ENCODE assay signal across 16 mouse cellular contexts in the genomic region with DNA sequence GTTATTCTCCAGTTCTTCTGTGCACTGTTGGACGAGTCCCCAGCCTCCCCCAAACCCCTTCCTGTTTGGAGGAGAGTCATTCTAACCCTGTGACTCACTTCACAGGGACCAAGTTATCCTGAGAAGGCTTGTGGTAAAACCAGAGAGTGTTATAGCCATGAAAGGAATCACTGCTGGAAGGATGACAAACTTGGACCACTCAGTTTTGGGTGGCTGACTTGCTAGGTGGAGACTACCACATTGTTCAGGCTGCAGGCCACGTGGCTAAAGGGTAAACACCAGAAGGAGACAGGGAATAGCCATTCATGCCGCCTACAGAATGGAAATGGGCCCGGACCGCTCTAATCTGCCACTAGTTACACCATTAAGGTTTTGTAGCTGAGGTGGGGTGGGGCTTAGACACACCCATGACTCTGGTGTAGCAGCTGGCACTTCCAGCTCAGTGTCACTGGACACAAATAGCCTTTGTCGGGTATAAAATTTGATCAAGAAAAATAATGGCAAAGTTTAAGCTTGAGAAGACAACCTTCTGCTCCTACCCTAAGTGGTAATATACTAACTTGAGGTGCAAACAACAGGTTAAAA. TPM values are rescaled to one million over a fixed set of nuclear protein-coding genes. Genes with fewer than 3 reads are reported as not detected.
"Had no signal": no experiment of that assay in that cellular context is flagged by ENCODE, and none has a peak within 500 bp of the region (broad histone marks: within the 10 kb centered on the region; RNA-seq: fewer than 3 reads in every experiment).

No protein-coding gene starts in this region.

- H3K4me3 ChIP-seq: kidney, embryonic 15.5 days; limb, embryonic 15.5 days; liver, embryonic 12.5 days; megakaryocyte, embryonic 14.5 days; midbrain, embryonic 13.5 days; neural tube, embryonic 12.5 days had no signal

- H3K36me3 ChIP-seq: kidney, embryonic 15.5 days; limb, embryonic 15.5 days; liver, embryonic 12.5 days; midbrain, embryonic 13.5 days; neural tube, embryonic 12.5 days had no signal

- H3K9me3 ChIP-seq: kidney, embryonic 15.5 days; limb, embryonic 15.5 days; liver, embryonic 12.5 days; midbrain, embryonic 13.5 days; neural tube, embryonic 12.5 days had no signal

- DNase-seq: kidney, adult 2 months; kidney, postnatal 14 days; lung, embryonic 14.5 days; lung, postnatal 10 days; lung, postnatal 4 days; thymus, adult 2 months; thymus, postnatal 25 days had no signal

- H3K9ac ChIP-seq: kidney, embryonic 15.5 days; limb, embryonic 15.5 days; liver, embryonic 12.5 days; lung, embryonic 14.5 days; midbrain, embryonic 13.5 days; neural tube, embryonic 12.5 days had no signal

- H3K27ac ChIP-seq: kidney, embryonic 15.5 days; limb, embryonic 15.5 days; liver, embryonic 12.5 days; midbrain, embryonic 13.5 days; neural tube, embryonic 12.5 days had no signal

- ATAC-seq: liver, embryonic 12.5 days; midbrain, embryonic 13.5 days had no signal

- H3K4me2 ChIP-seq: kidney, embryonic 15.5 days; limb, embryonic 15.5 days; liver, embryonic 12.5 days; lung, embryonic 14.5 days; midbrain, embryonic 13.5 days; neural tube, embryonic 12.5 days had no signal

- H3K27me3 ChIP-seq: kidney, embryonic 15.5 days; limb, embryonic 15.5 days; midbrain, embryonic 13.5 days; neural tube, embryonic 12.5 days had no signal

- H3K4me1 ChIP-seq: kidney, embryonic 15.5 days; limb, embryonic 15.5 days; liver, embryonic 12.5 days; megakaryocyte, embryonic 14.5 days; midbrain, embryonic 13.5 days; neural tube, embryonic 12.5 days had no signal

RNA-seq across cellular contexts. Expression of a gene that starts 34.6 kb away (rescaled TPM):
- total RNA-seq: layer of hippocampus, postnatal 14 days had no signal
- polyA plus RNA-seq: large intestine, adult 2 months; limb, embryonic 11.5 days; limb, embryonic 15.5 days; lung, embryonic 14.5 days had no signal
